Mouse (Mus musculus): ENCODE data around the gene Eef1akmt4.

DNA sequence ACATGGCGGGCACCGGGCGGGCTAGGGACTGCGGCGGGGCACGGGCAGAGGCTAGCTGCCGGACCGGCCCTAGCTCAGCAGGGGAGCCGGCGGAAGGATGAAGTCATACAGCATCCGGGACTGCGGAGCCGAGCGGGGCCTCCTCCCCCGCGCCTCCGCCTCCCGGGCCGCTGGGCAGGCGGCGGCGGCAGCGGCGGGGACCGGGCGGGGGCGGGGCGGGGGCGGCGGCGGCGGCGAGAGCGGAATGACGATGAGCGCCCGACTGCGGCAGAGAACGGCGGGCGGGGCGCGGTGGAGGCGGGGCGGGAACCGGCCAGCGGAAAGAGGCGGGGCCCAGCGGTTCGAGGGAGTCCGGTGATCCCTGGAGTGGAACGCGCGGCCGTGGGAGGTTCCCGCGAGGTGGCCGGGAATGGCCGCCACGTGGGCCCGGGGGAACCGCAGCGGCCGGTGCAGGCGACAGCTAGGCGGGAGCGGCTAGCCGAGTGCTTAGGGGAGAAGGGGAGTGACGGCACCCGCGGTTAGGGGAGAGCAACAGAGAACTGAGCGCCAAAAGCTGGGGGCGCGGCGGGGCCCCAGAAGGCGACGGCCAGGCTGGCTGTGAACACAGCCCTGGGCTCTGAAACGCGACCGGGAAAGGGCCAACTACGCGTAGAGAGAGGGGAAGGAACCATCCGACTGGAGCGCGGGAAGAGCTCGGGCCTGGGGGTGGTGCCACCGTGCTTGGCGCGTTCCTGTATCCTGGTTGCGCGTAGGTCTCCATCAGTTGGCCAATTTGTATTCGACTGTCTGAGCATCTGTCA is 10.0 kb downstream of the Eef1akmt4 start, which contains the start of gene Camk2n2:
- no peak for TF ChIP-seq CTCF (IDR thresholded peaks at IDR 0.05; ENCODE audit: extremely low read depth, insufficient read depth, insufficient read length, insufficient replicate concordance)
- TF ChIP-seq POLR2A (IDR thresholded peaks at IDR 0.05; ENCODE audit: low read depth, low read length), result no peak
